Mouse (Mus musculus) left cerebral cortex, postnatal 25 days (tissue): ENCODE data around the gene Eif3m. TPM values are rescaled to one million over a fixed set of nuclear protein-coding genes. Genes with fewer than 3 reads are reported as not detected.
"Not testable (repeated sequence)": the region's sequence is repeated elsewhere in the genome, so short reads cannot be mapped to it uniquely, and the experiment has no call there.

Experiments used
- DNase-seq, 2 experiments: peaks; one replicate each; pipeline ENCODE4 v3.0.0; 2022; ENCODE audit warnings: low spot score in 2 of 2, mixed read lengths in 1 of 2
- intact Hi-C: fragments of 180-260 bp; cut with DNase I; formaldehyde crosslinking; loops from one replicate; pipeline ENCODE4 v1.15.1; 2025
- total RNA-seq, 2 experiments: library from RNA; stranded (reverse); gene quantifications; 2 replicates each; pipeline ENCODE4 v1.2.3; 2021

The Eif3m gene
- 10 to 100 TPM; 84.7 to 88.2 TPM for total RNA-seq

DNA sequence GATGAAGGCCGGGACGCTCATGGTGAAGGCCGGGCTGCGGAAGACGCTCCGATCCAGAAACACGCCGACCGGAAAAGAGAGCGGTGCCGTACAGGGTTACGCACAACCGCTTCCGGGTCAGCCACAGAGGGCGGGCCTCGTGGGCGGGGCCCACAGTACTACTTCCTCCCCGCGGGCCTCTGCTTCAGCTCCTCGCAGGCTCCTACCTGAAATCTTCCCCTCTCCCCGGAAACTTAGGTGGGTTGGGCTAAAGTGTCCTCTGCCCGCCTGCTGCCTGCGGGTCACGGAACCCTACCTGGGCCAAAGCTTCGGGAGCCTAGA lies at the start of gene Eif3m:
TSS of gene Eif3m (minus strand) at position 114 of the 321 bp plus-strand sequence.
- intact Hi-C loops: no loop called here

DNA sequence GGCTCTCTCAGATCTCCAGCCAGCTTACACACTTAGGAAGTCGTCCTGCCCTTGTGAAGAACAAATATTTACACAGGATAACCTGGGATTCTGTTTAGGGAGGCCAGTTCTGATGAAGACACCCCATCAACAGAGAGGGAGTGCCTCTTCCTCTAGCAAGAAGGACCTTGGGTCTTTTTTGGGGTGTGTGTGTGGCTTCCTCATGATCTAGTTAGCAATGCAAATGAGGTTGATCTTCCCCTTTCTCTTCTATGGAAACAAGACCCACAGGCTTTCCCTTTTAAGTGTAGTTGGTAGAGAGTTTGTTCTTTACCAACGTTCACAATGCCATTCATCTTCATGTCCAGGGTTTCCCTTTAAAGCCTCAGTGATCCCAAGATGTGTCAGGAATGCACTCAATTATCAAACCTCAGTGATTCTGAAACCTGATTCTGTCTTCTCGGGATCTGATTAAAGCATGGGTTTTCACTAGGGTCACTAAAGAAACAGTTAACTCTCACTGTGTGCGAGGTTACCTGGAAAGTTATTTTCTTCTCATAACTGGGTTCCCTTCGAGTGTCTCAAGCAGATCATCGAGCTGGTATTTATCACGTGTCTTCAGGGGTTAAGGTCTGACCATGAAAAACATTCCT lies 46.0 kb upstream of the Eif3m start:
- DNase-seq: no peak
- intact Hi-C loops: no loop called here

More for the DNA sequence above, at the start of gene Eif3m:
- peak; percentile 94 to 96 for DNase-seq

DNA sequence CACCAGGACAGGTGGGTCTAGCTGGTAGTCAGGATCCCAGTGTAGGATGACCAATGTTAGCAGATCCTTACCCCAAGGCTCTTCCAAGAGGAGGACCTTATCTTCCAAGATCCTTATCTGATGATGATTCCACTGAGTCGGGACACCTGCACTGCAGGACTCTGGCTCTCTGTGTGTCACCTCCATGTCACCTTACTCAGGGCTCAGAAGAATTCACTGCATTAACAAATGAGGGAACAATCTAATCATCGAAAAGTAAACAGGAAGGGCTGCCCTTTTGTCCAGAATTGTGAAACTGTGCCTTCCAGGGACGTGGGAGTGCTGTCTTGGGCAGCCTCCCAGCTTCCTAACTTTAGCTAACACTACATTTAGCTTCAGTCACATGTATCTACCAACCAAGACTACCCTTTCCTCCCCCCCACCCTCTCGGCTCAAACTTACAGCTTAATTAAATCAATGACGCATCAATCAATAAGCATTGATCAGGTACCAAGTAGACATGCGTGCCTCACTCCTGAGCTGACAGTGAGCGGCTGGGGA lies 41.8 kb upstream of the Eif3m start:
- intact Hi-C loops: no loop called here
- peak; percentile 20 to 38 for DNase-seq

DNA sequence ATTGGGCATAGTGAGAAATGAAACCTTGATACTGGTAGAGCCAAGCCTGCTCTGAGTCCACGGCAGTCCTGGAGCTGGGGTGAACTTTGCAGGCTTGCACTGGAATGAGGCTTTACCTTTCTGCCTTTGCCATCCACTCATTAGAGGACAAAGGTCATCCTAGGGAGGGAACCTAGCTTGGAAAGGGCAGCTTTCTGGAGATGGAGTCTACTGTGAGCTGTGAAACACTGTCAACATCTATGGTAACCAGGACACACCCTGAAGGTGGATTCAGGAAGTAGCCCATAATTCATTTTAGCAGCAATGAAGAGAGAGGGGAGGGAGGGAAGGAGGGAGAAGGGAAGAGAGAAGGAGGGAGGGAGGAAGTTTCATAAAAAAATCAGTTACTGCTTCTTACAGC lies 38.6 kb upstream of the Eif3m start:
- no peak for DNase-seq
- intact Hi-C loops: no loop called here

DNA sequence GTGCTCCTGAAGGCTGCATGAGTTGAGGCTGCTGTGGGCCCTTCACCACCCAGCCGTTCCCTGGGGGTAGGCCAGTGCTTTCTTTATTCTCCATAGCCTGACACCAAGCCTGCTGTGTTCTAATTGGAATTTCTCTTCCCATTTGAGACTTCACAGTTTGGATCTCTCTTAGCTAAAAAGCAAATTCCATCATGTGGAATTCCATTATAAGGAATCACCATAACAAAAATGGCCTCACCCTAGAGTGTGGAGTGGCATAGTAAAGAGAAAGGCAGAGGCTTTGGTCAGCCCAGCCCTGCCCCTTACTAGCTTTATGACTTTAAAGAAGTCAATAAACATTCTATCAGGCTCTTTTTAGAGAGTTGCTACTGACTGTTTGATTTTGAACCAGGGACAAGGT lies 31.4 kb upstream of the Eif3m start:
- DNase-seq: no peak
- intact Hi-C loops: no loop called here

DNA sequence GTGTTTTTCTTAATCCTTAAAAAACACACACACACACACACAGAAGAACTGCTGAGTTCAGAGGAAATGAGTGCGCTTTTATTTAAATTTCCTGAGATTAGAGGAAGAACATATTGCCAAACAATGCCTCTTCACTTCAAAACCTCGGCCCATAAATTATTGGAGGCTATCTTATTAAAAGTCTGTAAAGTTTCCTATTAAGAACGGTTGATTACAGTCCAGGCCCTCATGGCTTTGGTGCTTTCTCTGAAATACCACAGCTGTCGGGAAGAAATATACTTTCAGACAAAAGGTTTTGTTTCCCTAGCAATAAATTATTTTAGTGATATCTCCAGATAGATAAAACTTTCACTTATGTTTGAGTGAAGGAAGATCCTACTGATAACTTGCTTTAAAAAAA lies 26.3 kb upstream of the Eif3m start:
- DNase-seq: no peak
- intact Hi-C loops: no loop called here

DNA sequence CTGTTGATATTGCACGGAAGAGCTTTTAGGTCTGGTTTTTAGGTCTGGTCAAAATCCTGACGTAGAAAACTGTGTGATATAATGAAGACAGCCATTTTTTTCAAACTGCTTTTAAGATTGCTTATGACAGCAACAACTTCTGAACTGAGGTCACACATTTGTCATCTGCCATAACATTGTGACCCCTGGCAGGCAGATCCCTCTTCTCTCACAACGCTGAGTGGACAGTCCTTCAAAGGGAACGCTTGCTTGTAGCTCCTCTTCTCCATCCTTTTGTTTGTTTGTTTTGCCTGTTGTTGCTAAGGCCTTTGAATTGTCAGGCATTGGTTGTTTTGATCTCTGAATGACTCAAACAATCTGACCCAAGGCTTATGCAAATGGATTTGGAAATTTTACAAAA lies 24.0 kb upstream of the Eif3m start:
- DNase-seq: no peak
- intact Hi-C loops: no loop called here

DNA sequence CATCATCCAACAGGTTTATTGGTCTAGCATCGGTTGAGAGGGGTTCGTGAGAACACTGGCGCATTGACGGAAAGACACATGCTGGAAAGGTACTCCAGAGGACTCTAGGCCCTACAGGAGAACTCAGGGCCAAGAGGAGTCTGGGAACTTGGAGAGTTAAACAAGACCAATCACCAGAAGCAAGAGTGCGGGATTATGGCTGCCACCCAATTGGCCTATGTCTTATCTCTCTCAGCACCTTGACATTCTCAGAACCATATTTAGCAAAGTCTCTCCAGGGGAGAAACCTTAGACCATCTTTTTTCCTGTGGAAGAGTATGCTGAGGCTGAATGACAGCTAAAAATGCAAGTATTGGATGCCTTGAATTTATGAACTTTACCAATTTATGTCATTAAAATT lies 22.0 kb upstream of the Eif3m start:
- DNase-seq: no peak
- intact Hi-C loops: no loop called here

DNA sequence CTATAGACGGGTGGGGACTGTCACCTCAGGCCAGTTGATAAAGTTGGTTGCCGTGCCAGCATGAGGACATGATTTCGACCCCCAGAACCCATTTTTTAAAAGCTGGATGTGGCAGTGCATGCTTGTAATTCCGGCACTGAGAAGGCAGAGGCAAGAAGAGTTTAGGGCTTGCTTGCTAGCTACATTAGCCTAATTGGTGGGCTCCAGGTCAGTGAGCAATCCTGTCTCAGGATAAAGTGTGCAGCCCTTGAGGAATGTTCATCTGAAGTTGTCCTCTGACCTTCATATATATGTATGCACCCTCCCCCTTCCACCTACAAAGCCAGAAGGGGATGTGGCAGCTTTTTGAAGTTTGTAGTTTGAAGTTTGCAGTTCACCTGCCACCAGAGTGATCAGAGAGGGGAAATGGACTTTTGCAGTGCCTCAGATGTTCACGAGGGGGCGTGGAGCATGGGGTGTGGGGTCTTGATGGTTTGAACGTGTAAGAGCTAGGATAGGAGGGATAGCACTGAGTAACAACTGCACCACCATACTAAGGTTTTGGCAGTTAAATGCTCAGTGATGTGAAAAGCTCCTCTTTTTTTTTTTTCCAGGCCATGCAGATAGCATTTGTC lies 21.2 kb upstream of the Eif3m start:
- intact Hi-C loops: no loop called here
- DNase-seq: no peak

DNA sequence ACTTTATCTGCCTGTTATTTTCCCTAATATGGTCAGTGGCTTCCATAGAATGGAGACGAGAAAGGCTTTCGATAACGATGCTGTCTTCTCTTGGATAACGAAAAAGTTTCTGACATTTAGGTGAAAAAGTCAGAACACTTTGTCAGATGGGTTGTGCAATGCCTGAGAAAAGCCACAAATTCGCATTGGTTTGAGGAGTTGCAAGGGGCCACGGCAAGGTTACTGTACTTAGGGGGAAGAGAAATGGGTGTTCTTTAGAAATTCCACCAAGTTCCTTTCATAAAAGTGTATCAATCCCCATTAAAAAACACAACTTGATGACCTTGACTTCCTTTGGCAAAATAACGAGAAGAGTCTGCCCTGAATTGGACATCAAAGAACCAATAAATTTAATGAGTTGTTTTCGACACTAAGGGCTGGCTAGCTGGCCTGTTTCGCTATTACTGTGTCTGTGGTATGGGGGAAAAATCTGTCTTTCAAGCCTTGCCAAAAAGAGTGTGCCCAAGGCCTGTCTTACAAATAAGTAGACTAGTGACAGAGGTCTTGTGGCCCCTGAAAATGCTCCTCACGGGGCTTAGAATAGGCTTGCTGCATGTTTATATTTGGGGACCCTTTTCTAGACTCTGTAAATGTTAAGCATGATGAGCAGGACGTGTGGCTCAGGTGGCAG lies 19.7 kb upstream of the Eif3m start:
- no peak for DNase-seq

DNA sequence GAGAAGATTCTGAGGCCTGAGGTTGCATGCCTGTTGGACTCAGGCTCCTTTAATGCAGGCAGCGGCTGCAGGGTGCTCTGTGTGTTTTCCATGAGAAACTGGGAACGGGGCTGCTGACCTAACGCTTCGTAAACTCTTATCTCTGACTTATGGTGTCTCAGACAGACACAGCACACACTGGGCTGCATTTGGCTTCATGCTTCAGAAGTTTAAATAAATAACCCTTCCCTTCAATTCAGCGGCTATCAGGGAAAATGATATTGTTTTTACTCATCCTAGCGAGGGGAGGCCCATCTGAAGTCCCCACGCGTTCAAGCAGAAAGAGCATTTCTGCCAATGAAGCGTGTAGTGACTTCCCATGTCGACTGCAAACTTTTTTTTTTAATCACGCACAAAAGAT lies 19.1 kb upstream of the Eif3m start:
- intact Hi-C loops: no loop called here
- DNase-seq: no peak

More for the DNA sequence above, 19.7 kb upstream of the Eif3m start:
- intact Hi-C loops: no loop called here

DNA sequence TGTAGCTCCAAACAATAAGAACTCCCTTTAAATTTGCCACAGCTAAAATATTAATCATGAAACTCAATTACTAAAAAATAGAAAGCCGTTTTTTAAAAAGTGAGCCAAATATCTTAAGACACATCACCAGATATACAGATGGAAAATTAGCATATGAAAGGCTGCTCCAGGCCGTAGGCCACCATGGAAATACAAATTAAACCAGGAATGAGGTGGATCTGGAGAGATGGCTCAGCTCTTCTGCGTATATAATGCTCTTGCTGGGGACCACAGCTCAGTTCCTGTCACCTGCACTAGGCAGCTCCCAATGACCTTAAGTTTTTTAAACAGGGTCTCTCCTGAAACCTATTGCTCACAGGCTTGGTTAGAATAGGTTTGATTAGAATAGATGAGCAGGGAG lies 17.2 kb upstream of the Eif3m start:
- no peak for DNase-seq
- intact Hi-C loops: no loop called here

DNA sequence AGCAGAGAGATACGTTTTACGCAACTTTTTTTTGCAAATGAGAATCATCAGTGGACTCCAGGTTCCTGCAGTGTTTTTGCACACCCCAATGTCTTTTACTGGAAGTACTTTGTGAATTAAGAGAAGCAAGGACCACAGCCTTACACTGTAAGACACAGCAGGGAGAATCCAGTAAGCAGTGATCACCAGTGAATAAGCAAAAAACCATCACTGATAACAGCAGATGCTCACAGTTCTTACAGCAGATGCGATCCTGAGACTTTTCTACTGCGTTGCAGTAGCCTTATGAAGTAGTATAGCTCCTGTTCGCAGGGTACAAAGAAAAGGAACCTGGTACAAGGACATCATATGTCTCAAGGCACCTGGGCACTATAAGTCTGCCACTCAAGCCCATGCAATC lies 13.6 kb upstream of the Eif3m start:
- no peak for DNase-seq
- intact Hi-C loops: no loop called here

DNA sequence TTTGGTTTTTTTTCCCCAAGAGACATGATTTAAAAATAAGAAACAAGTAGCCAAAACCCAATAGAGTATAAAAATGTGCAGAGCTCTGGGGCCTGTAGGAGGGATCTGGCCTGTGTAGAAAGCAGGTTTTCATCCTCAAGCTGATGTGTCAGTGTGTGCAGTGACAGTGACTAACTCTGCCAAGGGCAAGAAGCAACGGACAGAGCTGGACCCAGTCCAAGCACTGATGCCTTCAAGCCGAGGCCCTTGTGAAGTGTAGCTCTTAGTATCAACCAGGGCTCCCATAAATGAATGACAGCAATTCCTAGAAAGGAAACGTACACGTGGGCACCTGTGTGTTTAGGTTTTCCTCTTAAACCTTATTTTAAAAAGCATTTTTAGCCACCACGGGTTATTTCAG lies 11.9 kb upstream of the Eif3m start:
- no peak for DNase-seq
- intact Hi-C loops: no loop called here

DNA sequence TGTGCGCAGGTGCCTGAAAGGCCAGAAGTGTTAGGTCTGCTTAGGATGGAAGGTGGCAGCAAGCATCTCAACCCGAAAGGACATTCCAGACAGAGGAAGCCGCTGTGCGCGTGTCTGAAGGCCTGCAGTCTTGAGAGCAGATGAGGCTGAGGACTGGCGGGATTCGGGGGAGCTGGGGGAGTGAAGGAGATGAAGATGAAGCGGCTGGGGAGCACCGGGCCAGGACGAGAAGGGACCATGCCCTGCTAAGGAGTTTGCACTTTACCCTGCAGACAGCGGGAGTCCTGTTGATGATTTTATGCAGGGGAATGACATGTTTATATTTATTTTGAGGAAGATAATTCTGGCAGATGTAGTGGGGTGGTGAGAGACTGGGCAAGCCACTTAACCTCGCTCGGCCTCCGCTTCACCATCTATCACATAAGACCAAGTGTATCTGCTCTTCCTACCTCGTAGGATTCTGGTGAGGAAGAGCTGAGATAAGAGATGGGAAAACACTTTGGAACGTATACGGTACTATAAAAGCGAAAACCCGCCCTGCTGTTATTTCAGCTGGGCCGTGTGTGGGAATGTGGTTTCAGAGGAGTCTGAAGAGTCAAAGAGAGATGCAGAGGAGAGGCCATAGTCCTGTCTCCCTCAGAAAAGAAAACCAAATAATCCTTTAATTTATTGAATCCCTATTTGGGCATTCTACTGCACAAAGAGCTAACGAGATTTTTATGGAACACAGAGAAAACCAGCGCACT lies 10.2 kb upstream of the Eif3m start:
- intact Hi-C loops: no loop called here

DNA sequence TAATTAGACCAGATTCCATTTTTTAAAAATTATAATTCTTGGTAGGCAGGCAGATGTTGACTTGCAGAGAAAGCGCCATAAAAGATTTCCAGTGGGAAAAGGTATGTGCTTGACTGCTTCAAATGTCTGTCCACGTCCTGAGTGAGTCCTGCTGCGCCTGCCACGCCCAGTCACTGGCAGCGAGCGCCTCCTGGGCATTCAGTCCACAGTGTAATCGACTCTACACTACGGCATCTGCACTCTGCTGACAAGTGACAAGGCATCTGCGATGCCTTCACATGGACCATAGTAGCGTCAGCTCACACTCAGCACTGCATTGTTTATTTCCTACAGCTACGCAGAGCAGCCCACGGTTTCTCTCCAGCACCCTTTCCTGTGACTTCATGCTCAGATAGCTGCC lies 8.7 kb upstream of the Eif3m start:
- intact Hi-C loops: not testable (repeated sequence)
- DNase-seq: peak in 1 of 2 experiments; percentile 19

More for the DNA sequence above, 10.2 kb upstream of the Eif3m start:
- no peak for DNase-seq

DNA sequence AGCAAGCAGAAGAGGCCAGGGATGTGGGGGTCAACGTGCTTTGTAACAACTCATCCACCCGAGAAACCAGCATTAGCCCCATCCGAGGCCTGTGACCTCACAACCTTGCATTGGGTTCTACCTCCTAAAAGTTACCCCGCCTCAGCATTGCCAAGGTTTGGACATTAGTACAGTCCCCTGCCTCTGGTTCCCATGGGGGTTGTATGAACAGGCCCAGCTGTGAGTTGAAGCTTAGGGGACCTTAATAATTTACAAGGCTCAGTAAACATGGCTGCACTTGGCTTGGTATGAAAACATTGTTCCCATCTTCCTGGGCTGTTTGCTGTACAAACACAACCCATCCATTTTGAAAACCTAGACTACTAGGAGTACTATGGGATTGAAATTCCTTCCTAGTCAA lies 6.9 kb upstream of the Eif3m start:
- intact Hi-C loops: no loop called here

DNA sequence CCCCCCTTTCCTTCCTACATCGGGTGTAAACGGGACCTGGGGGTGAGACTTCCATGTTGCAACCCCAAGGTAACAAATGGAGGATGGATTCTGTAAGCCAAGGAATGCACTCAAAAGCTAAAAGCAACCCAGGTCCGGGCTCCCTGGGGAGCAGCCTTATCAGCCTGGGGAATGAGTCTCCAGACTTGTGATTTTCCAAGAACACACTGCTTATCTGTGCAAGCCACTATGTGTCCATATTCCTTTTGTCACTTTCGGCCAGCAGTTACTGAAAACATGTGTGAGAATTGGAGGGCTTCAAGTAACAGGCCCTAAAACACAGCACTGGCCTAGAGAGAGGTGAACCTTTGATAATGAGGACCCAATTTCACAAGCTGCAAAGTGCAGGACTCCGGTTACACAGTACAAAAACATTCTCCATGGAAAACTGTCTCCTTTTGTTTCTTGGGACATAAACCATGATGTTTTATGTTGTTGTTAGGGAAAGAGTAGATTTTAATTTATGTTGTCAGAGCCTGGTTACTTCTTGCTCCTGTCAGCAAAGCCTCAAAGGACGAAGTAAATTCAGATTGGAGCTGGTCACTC lies 6.2 kb upstream of the Eif3m start:
- no peak for DNase-seq
- intact Hi-C loops: no loop called here

More for the DNA sequence above, 6.9 kb upstream of the Eif3m start:
- DNase-seq: no peak

DNA sequence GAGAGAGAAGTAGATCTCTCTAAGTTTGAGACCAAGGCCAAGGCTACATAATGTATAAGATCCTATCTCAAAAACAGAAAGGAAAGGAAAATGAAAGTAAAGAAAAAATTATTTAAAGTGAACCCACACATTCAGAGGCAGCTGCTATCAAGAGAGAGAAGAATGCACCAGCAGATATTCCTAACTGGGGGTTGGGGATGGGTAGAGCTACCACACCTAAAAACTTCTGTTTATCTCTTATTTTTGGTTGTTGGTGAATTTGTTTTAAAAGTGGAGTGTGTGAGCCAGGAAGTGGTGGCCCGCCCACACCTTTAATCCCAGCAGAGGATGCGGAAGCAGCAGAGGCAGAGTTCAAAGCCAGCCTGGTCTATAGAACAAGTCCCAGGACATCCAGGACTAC lies 5.0 kb upstream of the Eif3m start:
- DNase-seq: no peak
- intact Hi-C loops: no loop called here

DNA sequence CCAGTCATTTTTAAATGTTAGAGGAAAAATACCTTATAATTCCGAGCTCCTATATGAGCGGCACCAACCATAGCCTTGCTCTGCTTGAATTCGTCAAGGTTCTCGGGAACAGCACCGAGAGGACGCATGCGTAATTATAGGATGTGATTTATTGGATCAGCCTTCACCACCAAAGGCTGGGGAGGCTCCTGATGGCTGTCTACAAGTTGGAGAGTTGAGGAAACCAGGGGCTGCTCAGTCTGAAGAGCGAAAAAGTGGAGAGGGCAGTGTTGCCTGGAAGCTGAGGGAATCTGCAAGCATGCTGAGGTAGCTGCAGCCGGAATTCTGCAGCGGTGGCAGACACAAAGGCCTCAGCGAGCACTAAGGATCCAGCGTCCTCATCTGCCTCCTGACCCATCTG lies 4.4 kb upstream of the Eif3m start:
- DNase-seq: no peak
- intact Hi-C loops: no loop called here
